Mouse (Mus musculus) midbrain, embryonic 11.5 days (tissue): ENCODE measurements at regions not wholly inside any gene's neighbourhood (a gene's known extent, or its start where the extent isn't known, plus 50 kb on each side); places are given as distances from the start of the nearest gene placed in this dataset.

ENCODE experiments used
- ATAC-seq: fragments of 200-750 bp; cut with Nextera tagmentation; 2 replicates; pipeline ENCODE4 v1.8.0; 2017; ENCODE audit warnings: moderate TSS enrichment, moderate library complexity; ENCODE audit not compliant: low FRiP score
- DNase-seq: peaks from one replicate; pipeline ENCODE4 v3.0.0; 2015; ENCODE audit warnings: low spot score; ENCODE audit errors: missing footprints
- H3K27ac ChIP-seq: fragments of 300-500 bp; sonication (generic); 2 replicates; pipeline ENCODE4 v1.5.1; 2014; ENCODE audit warnings: low read depth, low read length
- H3K27me3 ChIP-seq: fragments of 300-500 bp; sonication (generic); 2 replicates; pipeline ENCODE4 v1.6.1; 2014; ENCODE audit warnings: mild to moderate bottlenecking, low read length, moderate library complexity, mixed read lengths; ENCODE audit not compliant: control insufficient read depth, insufficient read depth
- H3K36me3 ChIP-seq: fragments of 300-500 bp; sonication (generic); 2 replicates; pipeline ENCODE4 v1.6.1; 2014; ENCODE audit warnings: mild to moderate bottlenecking, low read length, moderate library complexity, mixed read lengths; ENCODE audit not compliant: control insufficient read depth, insufficient read depth
- H3K4me1 ChIP-seq: fragments of 300-500 bp; sonication (generic); 2 replicates; pipeline ENCODE4 v1.6.1; 2014; ENCODE audit warnings: low read length; ENCODE audit not compliant: control insufficient read depth, insufficient read depth
- H3K4me2 ChIP-seq: fragments of 300-500 bp; sonication (generic); 2 replicates; pipeline ENCODE4 v1.6.1; 2014; ENCODE audit warnings: mild to moderate bottlenecking, moderate library complexity
- H3K4me3 ChIP-seq: fragments of 300-500 bp; sonication (generic); 2 replicates; pipeline ENCODE4 v1.5.1; 2014; ENCODE audit warnings: low read depth, low read length
- H3K9ac ChIP-seq: fragments of 300-500 bp; sonication (generic); 2 replicates; pipeline ENCODE4 v1.6.1; 2014; ENCODE audit warnings: low read length
- H3K9me3 ChIP-seq: fragments of 300-500 bp; sonication (generic); 2 replicates; pipeline ENCODE4 v1.6.1; 2016; ENCODE audit warnings: low read length; ENCODE audit not compliant: control insufficient read depth
- WGBS: fragments of 180-500 bp; shearing (Covaris S2); extraction: QIAGEN DNeasy Blood & Tissue Kit; methylation state at CpG from one replicate; pipeline ENCODE4 v1.1.7; 2014; 5-methylcytosine and 5-hydroxymethylcytosine counted together

DNA sequence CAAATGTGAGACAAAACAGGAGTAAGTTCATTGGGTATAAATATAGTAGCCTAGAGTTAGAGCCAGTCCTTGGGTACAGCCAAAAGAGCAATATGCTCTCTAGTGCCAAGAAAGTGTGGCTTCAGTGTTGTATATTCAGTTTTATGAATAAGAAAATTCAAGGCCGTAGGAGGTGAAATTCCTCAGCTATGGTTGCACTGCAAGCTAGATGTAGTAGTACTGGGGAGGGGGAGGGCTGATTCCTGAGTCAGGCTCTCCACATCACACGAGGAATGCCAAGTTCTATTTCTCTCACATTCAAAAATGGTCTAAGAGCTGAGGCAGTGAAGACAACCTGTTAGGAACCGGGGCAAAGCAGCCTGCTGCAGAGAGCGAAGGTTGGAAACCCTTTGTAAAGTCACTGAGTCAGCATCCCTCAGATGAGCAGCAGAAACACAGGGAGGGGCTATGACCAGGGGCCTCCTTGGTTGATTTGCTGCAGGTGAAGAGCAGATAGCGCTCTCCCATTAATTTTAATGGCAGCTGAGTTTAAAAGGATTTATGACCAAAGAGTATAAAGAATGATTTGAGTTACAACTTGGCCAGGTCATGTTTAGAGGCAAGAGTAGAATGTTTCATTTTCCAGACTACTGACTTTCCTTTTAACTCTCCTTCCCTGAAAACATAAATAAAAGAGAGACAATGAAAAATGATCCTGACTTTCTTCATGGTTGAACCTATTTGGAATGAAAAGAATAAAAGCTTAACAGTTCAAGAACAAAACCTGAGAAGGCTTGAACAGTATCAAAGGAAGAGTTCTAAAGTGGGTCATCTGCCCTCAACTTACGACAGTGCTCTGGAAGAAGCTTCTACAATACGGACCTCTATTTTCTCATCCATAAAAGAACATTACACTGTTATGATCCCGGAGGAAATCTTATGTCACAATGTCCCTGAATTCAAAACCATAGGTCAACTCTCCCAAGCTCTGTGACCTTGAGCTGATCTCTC is 543.4 kb upstream of the Gm21961 start:
- ATAC-seq, result no peak
- Histone ChIP-seq H3K27ac (no peak overlapping the region), H3K4me1 (no peaks in the 10 kb centered on the region), H3K36me3 (no peaks in the 10 kb centered on the region), H3K4me2 (no peak overlapping the region), H3K9me3 (no peaks in the 10 kb centered on the region), H3K4me3 (no peak overlapping the region), H3K9ac (no peak overlapping the region), H3K27me3 (no peaks in the 10 kb centered on the region)
- DNase-seq, result no peak
- 88% methylated on average over 8 of the region's 8 CpGs for WGBS

DNA sequence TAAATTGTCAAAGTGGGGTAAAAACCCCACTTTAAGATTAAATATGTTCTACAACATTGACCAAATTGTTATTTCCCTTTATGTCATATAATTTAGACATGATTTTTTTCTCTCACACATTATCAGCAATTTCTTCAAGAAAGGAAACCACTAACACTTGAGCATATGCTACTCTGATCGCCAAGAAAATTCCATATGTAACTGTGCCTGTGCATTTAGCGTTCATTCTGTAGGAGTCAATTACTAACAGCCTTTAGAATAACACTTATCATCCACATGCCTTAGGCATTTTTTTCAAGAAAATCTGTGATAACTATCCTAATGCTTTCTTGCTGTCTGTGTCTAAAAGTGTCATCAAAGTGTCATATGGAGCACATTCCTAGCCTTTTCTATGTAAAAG is 534.3 kb upstream of the Gm21961 start:
- no peaks in the 10 kb centered on the region for H3K27me3 ChIP-seq
- H3K36me3 ChIP-seq, result no peaks in the 10 kb centered on the region
- no peaks in the 10 kb centered on the region for H3K4me1 ChIP-seq
- H3K9me3 ChIP-seq, result no peaks in the 10 kb centered on the region
- 83% methylated on average over 2 of the region's 2 CpGs for WGBS
- no peak overlapping the region for H3K4me2 ChIP-seq
- H3K27ac ChIP-seq, result no peak overlapping the region
- no peak overlapping the region for H3K4me3 ChIP-seq
- no peak for ATAC-seq
- no peak for DNase-seq
- no peak overlapping the region for H3K9ac ChIP-seq

DNA sequence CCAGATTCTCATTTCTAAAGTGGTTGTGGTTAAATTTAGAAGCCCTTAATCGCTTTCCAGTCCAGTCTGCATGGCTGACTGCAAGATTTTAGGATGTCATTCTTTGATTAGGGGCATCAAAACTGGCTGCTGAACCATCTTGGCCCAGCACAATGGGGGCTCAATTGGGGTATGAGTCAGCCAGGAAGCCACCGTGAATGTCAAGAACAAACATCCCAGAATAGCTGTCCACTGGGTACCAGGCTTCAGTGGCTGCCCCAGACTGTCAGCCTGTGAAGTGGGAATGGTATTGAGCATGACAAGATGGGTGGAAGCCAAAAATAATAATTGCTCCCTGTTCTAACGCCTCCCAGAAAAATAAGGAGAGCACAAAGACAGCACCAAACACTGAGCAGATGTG is 520.9 kb upstream of the Gm21961 start:
- H3K4me1 ChIP-seq, result no peaks in the 10 kb centered on the region
- no peaks in the 10 kb centered on the region for H3K9me3 ChIP-seq
- H3K9ac ChIP-seq, result no peak overlapping the region
- no peak overlapping the region for H3K4me2 ChIP-seq
- WGBS, result 84% methylated on average over 3 of the region's 3 CpGs
- H3K36me3 ChIP-seq, result no peaks in the 10 kb centered on the region
- no peaks in the 10 kb centered on the region for H3K27me3 ChIP-seq
- ATAC-seq (no peak), DNase-seq (no peak)
- no peak overlapping the region for H3K4me3 ChIP-seq
- no peak overlapping the region for H3K27ac ChIP-seq

DNA sequence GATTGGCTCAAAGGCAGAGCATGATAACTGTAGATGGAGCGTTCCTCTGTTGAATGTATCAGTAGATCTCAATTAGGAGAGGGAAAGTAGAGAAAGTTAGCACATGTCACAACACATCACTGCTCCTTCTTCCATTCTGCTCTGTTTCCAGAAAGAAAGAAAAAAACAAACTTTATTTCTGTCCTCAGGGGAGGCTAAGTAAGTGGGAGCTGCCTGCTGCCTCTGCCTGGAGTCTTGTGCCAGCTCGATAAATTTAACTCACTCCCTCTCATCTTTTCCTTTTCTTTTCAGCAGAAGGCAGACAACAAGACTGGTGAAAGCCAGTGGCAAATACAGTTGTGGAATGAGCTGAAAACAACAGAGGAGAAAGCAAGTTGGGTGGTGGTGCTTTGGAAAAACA is 517.5 kb upstream of the Gm21961 start:
- no peak for DNase-seq
- no peak for ATAC-seq

DNA sequence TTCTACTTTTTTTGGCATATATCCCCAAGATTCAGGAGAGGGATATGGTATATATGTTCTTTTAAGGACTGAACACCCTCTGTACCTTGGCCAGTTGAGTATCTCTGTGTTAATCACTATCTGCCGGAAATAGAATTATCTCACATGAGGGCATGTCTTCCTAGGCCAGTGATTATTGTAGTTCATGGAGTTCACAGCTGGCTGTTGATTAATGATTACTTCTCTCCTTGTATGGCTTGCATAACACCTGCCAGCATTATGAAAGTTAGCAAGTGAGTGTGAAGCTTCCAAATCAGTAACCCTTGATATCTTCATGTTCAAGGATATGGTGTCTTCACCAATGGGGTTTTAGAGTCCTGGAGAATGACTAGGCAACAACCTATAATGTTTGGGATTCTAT is 488.0 kb upstream of the Gm21961 start:
- WGBS, result 93% methylated on average over 1 of the region's 1 CpGs
- Histone ChIP-seq H3K27me3 (no peaks in the 10 kb centered on the region), H3K4me1 (no peaks in the 10 kb centered on the region)

More for the DNA sequence above, 517.5 kb upstream of the Gm21961 start:
- WGBS, result 66% methylated on average over 2 of the region's 2 CpGs
- Histone ChIP-seq H3K4me1 (no peaks in the 10 kb centered on the region), H3K27ac (no peak overlapping the region), H3K4me3 (no peak overlapping the region), H3K9me3 (no peaks in the 10 kb centered on the region), H3K36me3 (no peaks in the 10 kb centered on the region), H3K4me2 (no peak overlapping the region), H3K9ac (no peak overlapping the region), H3K27me3 (no peaks in the 10 kb centered on the region)

DNA sequence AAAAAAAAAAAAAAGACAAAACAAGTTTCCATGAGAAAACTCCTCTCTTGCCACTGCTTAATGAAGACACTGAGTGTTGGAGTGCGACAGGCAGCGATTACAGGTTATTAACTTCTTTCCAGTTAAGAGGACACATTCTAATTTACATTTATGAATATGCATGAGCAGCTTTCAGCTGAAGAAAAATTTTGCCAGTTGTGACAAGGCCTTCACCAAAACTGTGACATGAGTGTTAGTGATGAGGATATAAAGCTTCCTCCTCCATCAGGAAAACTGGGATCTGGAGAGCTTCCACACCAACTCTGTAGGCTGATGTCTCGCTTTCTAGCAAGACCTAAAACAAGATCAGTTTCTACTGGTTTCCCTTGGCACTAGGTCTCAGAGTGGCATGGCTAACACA is 464.2 kb upstream of the Gm21961 start:
- H3K9ac ChIP-seq, result no peak overlapping the region
- H3K27me3 ChIP-seq, result no peaks in the 10 kb centered on the region
- H3K4me1 ChIP-seq, result no peaks in the 10 kb centered on the region
- no peak overlapping the region for H3K4me3 ChIP-seq
- DNase-seq (no peak), ATAC-seq (no peak)
- 78% methylated on average over 3 of the region's 3 CpGs for WGBS
- no peaks in the 10 kb centered on the region for H3K9me3 ChIP-seq
- H3K36me3 ChIP-seq, result no peaks in the 10 kb centered on the region
- H3K27ac ChIP-seq, result no peak overlapping the region
- H3K4me2 ChIP-seq, result no peak overlapping the region

More for the DNA sequence above, 488.0 kb upstream of the Gm21961 start:
- H3K4me3 ChIP-seq, result no peak overlapping the region
- no peak overlapping the region for H3K9ac ChIP-seq
- H3K27ac ChIP-seq, result no peak overlapping the region
- H3K36me3 ChIP-seq, result no peaks in the 10 kb centered on the region
- DNase-seq, result no peak
- no peak for ATAC-seq
- no peaks in the 10 kb centered on the region for H3K9me3 ChIP-seq
- H3K4me2 ChIP-seq, result no peak overlapping the region

DNA sequence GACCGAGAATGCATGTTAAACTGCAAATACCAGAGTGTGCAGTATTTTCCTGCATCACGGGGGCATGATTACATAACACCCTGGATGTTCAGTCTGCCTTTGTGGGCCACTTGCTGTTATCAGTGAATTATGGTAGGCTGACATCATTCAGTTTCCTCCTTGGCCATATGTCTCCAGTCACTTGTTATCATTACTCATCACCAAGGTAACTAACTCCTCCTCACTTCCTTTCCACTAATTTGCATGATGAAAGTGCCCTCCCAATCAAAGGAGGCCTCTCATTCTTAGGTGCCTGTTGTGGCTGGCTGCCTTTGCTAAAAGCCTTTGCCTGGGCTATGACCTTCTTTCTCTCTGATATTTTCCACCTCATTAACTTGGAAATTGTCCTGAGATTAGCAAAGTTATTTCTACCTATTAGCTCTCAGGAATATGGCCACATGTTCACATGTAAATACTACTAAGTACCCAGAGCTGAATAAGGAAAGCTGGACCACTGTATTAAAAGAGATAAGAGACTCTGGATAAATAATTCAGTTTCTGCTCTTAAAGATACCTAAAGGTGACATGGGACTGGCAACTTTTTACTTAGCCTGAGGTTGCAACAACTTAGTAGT is 440.6 kb upstream of the Gm21961 start:
- no peaks in the 10 kb centered on the region for H3K9me3 ChIP-seq
- H3K4me2 ChIP-seq, result no peak overlapping the region
- no peaks in the 10 kb centered on the region for H3K36me3 ChIP-seq
- DNase-seq, result no peak
- no peak overlapping the region for H3K4me3 ChIP-seq
- no peak overlapping the region for H3K9ac ChIP-seq
- no peak overlapping the region for H3K27ac ChIP-seq
- H3K27me3 ChIP-seq, result no peaks in the 10 kb centered on the region
- 73% methylated on average over 2 of the region's 2 CpGs for WGBS
- H3K4me1 ChIP-seq, result no peaks in the 10 kb centered on the region
- ATAC-seq, result 0 out of 2 replicates have a peak, but pooled peaks have one; percentile 46

DNA sequence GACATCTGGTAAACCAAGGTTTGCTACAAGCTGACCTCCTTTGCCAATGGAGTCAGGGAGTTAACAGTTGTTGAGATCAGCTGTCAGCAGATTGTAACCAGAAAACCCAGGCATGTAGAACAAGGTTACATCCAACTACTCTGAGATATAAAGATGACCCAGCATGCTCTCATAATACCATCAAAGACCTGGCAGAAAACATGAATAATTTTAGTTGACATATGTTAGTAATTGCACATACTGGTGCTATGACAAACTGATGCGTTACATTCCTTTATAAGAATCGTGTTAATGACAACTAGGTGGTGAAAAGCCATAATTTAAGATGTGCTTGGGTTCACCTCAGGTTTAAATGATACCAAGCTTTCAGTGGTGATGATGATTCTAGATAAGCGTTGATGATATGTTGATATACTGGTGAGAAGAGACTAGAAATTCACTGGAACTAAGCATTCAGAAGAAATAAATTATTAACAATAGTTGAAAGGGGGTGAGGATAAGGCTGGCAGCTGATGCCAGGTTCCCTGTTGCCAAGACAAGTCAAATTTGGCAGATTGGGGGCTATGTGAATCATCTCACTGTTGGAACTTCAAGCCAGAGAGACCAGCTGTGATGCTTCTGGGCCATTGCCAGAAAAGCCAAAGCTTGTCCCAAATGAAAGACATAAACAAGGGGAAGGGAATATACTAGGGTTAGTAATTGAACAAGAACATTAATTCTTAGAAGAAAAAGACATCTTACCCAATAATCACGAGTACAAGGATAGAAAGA is 437.7 kb upstream of the Gm21961 start:
- no peak overlapping the region for H3K9ac ChIP-seq
- no peak overlapping the region for H3K4me2 ChIP-seq
- H3K4me3 ChIP-seq, result no peak overlapping the region
- WGBS, result 81% methylated on average over 4 of the region's 4 CpGs
- no peaks in the 10 kb centered on the region for H3K27me3 ChIP-seq
- H3K4me1 ChIP-seq, result no peaks in the 10 kb centered on the region
- H3K9me3 ChIP-seq, result no peaks in the 10 kb centered on the region
- ATAC-seq (no peak), DNase-seq (no peak)
- H3K36me3 ChIP-seq, result no peaks in the 10 kb centered on the region
- H3K27ac ChIP-seq, result no peak overlapping the region

DNA sequence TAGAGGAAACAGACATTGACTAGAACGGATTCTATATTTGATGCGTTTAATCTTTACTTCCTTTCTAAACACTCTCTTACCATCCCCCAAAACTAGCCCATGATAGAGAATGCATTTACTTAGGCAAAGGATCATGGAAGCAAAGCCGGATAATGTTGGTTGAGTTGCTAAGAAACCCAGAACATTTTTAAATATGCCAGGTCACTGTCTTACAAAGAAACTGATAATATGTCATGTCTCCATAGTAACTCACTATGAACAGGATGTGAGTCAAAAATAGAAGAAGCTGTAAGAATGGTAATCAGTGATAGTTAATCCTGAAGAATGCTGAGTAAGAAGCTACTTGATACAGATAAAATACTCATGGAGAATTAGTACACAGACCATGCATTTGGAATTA is 405.0 kb upstream of the Gm21961 start:
- WGBS, result 82% methylated on average over 3 of the region's 3 CpGs
- H3K4me3 ChIP-seq, result no peak overlapping the region
- H3K4me1 ChIP-seq, result no peaks in the 10 kb centered on the region
- no peaks in the 10 kb centered on the region for H3K9me3 ChIP-seq
- no peak for DNase-seq
- no peak overlapping the region for H3K4me2 ChIP-seq
- no peak for ATAC-seq
- H3K27ac ChIP-seq, result no peak overlapping the region
- no peak overlapping the region for H3K9ac ChIP-seq
- H3K36me3 ChIP-seq, result no peaks in the 10 kb centered on the region
- H3K27me3 ChIP-seq, result no peaks in the 10 kb centered on the region
